Mouse (Mus musculus) CD8-positive naive resting alpha-beta T cell, adult 2 months (primary cell): ENCODE data around the gene Tmem143.
"Not testable (repeated sequence)": the region's sequence is repeated elsewhere in the genome, so short reads cannot be mapped to it uniquely, and the experiment has no call there.

Source experiments
- DNase-seq, 2 experiments: peaks; one replicate each; pipeline ENCODE4 v3.0.0; 2022; ENCODE audit warnings: low read depth in 2 of 2, low spot score in 2 of 2

The Tmem143 gene

DNA sequence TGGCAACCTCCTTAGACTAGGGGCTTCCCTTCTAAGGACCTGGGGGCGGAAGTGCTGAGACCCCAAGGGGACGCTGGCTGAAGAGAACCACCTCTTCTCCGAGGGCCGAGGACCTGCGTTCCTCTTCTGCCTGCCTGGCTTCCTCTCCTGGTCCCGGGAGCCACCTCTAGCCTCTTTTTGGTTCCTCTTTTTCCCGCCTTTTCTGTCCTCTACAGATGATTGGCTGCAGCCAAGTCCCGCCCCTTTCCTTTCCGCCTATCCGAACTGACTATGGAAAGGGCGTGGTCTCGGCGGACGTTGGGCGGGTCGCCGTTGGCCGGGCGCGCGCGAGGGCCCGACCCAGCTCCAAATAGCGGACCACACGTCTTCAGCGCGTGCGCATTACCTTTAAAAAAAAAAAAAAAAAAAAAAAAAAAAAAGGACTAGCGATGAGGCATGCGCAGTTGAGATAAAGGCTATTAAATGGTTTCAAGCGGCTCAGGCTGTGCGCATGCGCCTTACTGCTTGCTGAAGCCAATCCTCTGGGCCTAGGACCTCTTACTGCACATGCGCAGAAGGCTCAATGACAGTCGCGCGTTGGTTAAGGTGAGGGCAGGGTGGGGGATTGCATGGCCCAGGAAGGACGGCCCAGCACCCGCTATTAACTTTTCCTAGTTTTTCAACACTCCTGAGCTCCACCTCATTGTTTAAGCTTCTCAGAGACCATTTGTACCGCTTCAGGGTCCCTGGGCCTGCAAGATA lies at the start of gene Tmem143, which contains the start of gene Syngr4:
Gene Tmem143, plus strand, starts transcription at position 425 of the 741 bp plus-strand sequence.
Gene Syngr4, minus strand, starts transcription at position 198 of the 741 bp plus-strand sequence.
- peak; percentile 90 to 93 for DNase-seq

DNA sequence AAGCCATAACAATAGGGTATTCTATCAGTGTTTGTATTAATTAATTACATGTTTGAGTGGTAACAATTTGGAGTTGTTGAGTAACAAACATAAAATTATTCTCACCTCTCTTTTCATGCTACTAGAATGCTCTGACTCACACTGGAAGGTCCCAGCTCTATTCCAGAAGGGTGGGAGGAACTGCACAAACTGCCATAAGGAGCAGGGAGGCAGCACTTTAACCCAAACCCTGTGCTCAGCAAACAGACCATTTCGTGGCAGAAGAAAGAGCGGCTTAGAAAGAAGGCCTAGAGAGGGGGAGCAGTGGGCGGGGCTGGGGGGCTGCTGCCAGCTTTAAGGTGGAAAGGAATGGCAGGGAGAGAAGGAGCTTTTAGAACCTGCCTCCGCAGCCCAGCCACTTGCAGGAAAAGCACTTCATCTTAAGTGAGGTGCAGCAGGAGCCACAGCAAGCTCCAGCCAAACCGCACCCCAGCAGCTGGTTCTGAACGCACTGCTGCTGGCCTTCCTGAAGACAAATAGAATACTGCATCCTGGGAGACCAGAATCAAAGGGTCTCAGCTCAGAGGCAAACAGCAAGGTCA lies 48.2 kb upstream of the Tmem143 start:
- no peak for DNase-seq

DNA sequence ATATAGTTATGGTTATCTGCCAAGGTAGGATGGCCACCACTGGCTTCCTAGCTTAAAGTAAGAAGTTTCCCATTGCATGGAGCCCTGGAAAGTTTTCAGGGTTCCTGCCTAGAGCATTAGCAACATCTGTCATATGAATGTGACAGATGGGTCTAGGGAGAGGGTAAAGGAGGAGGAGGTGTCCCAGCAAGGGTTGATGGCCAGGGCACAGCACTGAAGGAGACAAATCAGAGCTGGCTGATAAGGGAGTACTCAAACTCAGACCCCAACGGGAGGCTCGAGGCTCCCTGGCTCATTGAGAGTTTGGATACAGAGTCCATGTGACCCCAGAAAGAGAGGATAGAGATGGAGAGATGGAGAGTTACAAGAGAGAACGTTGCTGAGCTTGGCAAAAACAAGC lies 46.1 kb upstream of the Tmem143 start:
- no peak for DNase-seq

DNA sequence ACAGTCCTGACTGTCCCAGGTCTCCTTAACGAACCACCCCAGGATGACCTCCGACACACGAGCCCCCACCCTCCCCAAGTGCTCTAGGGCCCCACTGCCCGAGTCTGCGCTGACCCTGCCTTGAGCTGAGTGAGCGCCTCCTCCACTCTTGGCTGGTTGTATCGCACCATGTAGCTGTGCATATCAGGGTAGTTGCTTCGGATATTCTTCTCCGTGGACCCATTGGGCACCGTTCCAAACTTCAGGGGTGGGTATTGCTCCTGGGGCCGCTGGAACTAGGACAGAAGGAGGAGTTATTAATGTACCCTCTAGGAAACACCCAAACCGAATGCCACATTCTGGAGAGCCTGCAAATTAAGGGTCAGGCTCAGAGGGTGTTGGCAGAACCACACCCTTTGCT lies 43.7 kb upstream of the Tmem143 start:
- DNase-seq = no peak

DNA sequence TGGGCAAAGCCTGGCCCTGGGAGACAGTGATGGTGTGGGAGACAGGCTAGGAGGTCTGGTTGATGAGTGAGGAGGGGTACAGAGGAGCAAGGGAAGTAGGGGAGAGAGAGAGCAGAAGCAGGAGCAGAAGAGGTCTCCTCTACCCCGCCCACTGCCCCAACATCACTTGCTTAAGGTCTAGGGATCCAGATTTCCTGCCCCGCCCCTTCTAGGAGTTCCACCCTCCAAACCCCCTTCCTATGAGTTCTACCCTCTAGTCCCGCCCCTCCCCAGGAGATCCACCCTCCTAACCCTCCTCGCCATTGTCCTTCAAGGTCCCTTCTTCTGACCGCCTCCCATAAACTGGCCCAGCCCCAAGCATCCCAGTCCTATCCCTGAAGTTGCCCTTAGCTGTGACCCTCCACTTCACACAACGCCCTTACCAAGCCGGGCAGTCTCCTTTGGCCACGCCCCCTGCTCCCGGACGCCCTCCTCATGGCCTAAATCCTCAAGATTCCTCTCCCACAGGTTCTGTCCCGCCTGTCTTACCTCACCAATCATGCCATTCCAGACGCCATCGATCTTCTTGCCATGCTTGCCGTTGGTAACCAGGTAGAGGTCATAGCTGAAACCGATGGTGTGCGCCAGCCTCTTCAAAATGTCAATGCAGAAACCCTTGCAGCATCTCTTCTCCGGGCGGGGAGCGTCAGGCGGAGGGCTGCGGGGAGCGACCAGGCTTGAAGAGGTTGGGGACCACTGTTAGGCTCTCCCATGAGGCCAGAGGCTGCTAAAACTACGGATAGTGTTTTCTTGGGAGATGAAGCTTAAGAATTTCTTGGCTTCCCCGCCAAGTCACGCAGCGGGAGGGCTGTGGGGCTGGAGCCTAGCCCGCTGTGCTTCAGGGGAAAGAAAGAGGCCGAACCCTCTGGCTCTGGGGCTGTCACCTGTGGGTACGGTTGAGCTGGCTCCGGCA lies 39.5 kb upstream of the Tmem143 start:
- DNase-seq = no peak

DNA sequence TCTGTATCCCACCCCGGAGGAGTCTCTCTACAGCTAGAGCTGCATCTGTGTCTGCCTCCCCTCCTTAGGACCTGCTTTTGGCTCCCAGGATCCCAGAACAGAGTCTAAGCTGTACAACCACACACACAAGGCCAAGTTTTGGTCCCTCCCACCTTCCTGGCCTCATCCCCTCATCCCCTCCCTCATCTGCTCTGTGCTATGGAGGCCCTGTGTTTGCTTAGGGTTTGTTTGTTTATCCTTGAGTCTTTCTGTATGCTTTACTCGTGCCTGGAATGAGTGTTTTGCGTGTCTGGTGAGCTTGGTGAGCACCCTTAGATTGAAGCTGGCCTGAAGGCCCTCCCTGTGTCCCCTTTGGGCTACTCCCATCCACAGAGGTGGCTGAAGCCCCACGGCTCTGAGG lies 37.7 kb upstream of the Tmem143 start:
- no peak for DNase-seq

DNA sequence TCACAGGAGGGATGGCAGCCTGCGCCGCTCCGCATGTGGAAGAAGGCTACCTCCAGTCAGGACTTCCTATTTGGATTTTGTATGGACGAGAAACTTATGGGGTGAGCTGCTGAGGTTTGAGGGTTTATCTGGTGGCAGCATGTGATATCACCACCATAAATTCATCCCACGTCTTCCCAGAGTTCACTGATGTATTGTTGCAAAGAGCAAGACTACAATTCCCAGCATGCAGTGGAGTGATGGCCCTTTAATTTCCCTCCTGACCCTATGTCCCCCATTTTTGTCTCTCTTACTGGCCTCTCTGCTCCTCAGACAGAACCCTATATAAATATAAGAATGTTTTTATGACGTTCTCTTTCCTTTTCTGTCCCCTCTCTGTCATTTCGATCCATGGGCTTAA lies 33.9 kb upstream of the Tmem143 start:
- no peak for DNase-seq

DNA sequence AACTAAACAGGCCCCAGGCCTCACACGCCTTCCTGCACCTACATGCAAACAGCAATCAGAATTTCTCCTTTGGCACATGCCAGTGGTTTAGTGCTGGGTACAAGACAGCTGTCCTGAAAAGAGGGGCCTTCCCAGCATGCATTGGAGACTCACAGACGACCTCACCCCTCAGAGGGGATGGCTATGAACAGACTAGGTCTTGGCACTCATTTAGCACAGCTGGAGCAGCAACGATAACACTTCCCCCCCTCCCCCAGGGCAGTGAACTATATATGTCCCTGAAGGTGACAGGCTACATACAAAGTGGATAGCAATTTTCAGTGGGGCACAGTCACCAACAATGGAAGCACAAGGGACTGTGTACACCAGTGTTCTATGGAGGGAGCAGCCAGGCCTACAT lies 32.3 kb upstream of the Tmem143 start:
- DNase-seq = no peak

DNA sequence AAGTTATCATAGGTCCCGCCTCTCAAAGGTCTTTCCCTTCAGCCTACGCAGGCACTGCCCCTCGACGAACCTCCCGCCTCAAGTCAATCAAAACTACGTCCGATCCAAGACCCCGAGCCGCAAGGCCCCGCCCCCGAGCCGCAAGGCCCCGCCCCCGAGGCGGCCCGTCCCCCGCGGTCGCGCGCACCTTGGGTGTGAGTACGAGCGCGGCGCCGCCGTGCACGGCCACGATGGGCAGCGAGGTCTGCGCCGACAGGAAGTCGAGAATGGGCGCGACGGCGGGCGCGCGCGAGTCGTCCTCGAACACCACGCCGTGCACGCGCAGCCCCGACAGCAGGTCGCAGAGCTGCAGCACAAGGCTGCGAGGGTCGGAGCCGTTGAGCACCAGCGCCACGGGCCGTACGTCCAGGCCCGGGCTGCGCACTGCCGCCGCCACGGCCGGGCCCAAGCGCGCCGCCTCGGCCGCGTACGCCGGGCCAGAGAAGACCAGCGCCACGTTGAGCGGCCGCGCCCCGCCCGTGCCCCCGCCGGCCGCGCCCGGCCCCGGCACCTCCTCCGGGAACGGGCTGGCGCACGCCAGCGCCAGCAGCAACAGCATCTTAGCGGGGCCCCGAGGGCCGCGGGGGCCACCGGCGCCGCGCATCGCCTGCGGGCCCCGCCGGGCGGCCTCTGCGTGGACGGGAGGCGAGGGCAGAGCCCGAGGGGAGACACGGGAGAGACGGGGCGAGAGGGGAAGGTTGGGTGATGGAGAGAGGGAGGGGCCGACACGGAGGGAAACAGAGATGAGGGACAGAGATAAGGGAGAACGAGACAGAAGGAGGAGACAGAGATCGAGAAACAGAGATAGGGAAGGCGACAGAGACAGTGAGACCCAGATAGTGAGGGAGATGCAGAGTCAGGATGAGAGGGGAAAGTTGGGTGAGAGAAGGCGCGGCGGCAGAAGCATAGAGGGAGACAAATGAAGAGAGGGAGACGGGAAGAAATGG lies 30.5 kb upstream of the Tmem143 start:
- DNase-seq = peak; percentile 86 to 89

DNA sequence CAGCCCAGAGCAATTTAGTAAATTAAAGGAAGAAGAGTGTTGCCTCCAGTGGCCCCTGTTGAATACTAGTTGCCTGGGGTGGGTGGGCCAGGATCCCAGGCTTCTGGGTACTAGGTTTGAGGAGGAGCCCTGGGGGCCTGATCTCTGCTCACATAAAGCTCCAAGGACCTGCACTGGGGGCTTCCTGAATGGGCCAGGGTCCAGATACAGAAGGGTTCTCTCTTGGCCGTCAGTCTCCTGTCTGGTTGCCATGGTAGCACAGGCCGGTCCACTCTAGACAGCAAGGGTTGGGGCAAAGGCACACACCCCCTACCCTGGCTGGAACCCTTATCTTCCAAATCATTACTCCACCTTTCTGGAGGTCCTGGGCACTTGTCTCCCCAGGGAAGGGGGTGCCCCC lies 28.9 kb upstream of the Tmem143 start:
- no peak for DNase-seq

DNA sequence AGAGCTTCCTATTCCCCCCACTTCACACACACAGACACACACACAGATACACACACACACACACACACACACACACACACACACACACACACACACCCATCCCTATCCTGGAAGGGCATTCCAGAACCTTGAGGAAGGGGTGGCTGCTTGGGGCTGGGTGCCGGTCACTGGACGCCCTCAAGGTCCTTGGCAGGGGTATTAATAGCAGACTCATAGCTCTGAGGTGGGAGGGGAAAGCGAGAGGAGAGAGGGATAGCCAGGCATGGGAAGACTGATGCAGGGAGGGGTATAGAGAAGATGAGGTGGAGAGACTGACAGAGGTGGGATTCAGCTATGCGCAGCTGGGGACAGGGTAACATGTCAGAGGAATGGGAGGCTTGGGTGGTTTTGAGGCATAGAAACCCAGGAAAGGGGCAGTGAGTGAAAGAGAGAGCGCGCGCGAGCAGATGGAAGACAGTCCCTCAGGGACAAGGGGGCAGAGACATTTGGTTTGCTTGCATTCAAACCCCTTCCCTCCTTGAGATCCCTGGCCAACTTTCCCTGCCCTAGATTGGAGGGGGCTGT lies 27.6 kb upstream of the Tmem143 start:
- no peak for DNase-seq

DNA sequence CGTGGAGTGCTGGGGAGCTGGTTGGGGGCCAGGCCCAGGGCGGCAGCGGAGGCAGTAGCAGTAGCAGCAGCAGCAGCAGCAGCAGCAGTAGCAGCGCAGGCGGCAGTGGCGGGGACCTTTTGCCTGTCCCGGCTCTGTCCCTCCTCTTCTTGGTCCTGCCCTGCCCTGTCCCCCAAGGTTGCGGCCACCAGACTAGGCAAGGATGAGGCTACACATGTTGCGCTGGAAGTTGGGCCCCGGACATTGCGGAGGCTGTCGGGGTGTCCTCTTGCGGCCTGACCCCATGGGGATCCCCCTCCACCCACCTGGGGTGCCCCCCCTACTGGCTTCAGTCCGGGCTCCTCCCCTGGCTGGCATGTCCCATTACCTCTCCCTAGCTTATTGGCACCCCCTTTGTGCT lies 27.0 kb upstream of the Tmem143 start:
- peak in 1 of 2 experiments; percentile 10 for DNase-seq

DNA sequence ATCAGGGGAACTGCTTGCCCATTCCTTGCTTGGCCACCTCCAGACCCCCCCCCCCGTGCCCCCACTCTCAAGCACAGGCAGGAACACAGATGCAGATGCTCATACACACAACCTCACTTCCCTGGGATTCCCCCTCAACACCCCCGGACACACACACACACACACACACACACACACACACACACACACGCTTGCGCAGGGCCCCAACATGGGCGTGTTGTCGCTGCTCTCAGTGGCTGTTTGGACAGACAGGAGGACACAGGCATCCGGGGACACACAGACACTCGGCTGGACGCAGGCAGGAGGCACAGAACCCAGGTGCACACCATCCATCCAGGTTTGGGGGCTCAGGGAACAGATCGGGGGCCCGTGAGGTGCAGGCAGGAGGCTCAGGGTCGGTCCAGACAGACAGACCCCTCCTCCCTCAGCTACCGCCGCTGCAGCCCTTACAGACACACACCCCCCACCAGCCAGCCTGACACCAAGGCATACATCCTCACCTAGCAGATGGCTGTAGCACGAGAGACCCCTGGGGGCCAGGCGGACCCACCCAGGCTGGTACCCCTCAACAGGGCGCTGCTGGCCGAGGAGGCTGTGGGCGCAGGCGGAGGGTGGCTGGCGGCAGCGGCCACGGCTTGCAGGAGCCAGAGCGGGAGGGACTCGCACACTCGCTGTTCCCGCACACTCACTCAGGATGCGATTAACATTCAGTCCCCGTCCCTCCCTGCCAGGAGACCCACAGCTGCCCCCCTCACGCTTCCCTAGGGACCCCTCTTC lies 26.3 kb upstream of the Tmem143 start:
- peak in 1 of 2 experiments; percentile 20 for DNase-seq

DNA sequence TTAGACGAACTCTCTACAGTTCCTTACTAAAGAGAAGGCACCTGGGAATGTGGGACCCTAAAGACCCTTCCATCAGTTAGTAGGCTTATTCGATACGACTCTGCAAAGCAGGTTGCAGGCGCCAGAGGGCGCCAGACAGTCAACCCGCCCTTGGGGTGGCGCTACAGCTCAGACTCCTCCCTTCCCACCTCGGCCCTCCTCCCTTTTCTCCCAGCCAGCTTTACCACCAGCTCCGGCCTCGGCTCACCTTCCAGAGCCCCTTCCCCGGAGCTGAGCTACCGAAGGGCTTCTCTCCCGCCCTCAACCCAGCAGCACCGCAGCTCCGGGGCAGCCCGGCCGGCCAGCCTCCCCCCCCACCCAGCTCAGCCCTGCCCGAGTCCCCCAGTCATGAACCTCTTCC lies 24.1 kb upstream of the Tmem143 start, which contains the start of gene Kdelr1:
Gene Kdelr1, plus strand, starts transcription at position 149 of the 400 bp plus-strand sequence.
- DNase-seq = peak; percentile 82 to 87

DNA sequence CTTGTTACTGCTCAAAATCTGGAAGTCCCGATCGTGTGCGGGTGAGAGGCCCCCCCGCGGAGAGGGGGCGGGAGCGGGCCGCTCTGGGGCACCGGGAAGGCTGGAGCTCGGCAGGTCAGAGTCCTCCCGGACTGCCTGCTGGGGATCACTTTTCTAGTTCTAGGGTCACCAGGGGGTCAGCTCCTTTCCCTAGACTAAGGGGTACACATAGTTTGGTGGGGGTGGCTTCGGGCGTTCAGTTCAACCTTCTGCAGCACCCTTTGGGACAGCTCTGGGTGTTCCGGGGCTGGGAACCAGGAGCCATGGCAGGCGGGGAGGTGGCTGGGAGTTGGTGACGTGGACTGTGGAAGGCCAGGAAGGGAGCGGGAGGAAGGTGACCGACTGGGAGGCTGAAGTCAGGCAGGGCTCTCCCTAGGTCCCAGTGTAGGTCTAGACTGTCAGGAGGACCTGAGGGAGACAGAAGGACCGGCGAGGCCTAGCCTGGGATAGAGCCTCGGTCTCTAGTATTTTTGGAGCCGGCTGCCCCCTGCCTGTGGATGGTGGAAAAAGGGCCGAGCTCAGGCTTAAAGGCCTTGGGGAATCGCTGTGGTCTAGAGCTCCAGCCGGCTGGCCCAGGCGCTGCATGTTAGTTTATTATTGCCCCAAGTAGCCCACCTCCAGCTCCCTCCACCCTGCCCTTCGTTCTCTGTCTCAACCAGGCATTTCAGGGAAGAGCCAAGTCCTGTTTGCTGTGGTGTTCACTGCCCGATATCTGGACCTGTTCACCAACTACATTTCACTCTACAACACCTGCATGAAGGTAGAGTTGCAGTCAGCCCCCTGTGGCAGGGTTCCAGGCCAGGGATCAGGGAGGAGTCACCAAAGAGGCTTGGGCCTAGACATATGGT lies 23.4 kb upstream of the Tmem143 start:
- DNase-seq = peak in 1 of 2 experiments; percentile 32

DNA sequence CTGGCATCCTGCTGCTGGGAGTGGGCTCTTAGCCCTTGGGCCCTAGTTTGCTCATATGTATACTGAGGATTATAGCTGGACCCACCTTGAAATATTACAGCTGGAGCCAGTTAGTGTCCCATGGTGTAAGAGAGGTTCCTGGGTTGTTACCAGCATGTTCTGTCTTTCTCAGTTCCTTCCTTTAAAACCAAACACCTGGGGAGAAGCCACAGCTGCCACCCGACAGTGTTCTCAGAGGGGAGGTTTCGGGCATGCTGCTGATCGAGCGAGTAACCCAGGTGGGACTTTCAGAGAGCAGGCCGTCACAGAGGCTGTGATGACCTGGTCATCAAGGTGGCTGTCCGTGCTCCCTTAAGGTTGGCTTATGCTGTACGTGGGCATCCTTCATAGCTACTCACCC lies 19.8 kb upstream of the Tmem143 start:
- no peak for DNase-seq

DNA sequence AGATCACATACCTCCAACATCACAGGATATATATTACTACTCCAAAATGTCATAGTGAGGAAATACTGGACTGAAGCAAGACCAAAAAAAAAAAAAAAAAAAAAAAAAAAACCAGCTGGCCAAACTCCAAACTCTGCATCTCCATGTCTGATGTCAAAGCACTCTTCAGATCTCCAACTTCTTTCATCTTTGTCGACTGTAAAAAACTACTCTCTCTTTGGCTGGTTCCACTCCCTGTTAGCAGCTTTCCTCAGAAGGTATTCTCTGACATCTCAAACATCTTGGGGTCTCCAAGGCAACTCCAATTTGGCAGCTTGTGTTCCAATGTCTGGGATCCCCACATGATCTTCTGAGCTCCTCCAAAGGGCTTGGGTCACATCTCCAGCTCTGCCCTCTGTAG lies 18.5 kb upstream of the Tmem143 start, which contains the start of gene Grin2d:
Gene Grin2d, minus strand, starts transcription at position 101 of the 400 bp plus-strand sequence.
- not testable (repeated sequence) for DNase-seq

DNA sequence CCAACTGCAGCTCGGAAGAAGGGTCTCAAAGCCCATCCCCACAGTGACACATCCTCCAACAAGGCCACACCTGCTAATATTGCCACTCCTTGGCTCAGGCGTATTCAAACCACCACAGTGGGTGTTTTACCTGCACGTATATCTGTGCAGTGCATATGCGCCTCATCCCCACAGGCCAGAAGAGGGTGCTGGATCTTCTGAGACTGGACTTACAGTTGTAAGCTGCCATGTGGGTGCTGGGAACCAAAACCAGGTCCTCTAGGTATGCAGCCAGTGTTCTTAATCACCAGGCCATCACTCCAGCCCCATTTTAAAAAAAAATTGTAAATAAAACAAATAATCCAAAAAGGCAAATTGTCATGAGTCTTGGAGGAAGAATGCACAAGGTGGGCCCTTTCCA lies 16.2 kb upstream of the Tmem143 start:
- no peak for DNase-seq
